Mouse (Mus musculus) subcutaneous adipose tissue, adult 2 months (tissue): ENCODE results near the gene Cdh3. TPM values are rescaled to one million over a fixed set of nuclear protein-coding genes. Genes with fewer than 3 reads are reported as not detected.

ENCODE experiments used
- polyA plus RNA-seq: library from polyadenylated mRNA; depleted of rRNA; stranded (reverse); fragments of >200 nt; gene quantifications from 2 replicates; pipeline ENCODE4 v1.2.3, GENCODE M21; 2012; ENCODE audit warnings: low replicate concordance; rRNA removed

Gene Cdh3
- polyA plus RNA-seq, result 1.1 and 9.5 TPM in 2 replicates

DNA sequence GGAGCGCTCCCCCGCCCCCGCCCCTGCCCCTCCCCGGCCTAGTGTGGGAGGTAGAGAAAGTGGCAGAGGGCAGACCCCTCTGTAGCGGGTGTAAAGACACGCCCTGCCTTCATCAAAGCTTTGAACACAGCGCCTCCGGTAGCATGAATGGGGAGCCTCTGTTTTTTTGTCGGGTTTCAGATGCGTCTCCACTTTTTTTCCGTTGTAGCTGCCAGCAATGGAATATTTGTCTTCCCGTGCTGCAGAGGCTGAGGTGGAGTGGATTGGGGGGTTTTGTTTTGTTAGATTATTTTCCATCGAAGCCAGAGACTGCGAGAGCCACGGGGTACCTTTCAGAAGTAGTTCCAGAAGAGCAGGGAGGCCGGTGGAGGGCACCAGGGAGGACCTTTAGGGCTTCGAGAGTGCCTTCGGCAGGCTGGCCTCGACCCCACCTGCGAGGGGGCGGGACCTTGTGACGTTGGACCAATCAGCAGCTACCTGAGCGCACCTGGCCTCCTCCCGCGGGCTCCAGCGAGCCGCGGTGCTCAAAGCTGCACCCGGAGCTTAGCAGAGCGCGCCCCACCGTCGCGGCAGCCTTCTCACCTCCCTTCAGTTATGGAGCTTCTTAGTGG is at the start of gene Cdh3:
Gene Cdh3 (plus strand): TSS at position 527 of the 611 bp plus-strand sequence.

GRCm38 (mm10) chr8:106500018-106500685 is 10.5 kb upstream of the Cdh3 start, which contains the start of gene 6030452D12Rik:
6030452D12Rik (plus strand) TSS chr8:106500522.

DNA sequence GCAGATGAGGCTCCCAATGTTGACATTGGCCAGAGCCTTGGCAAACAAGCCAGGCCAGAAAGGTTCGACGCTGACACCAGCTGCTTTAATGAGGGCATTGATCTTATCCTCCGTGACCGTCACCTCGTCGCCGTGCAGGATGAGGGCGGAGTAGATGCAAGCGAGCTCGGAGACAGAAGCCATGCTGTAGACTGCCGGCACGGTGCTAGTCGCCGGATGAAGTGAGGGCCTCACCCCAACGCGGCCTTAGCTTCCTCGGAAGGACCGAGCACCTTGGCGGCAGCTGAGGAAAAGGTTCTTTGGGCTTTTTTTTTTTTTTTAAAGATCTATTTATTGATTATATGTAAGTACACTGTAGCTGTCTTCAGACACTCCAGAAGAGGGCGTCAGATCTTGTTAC is 62.5 kb downstream of the Cdh3 start, which contains the start of gene Gm10073:
Gene Gm10073 (minus strand): TSS at position 294 of the 400 bp plus-strand sequence.

GRCm38 (mm10) chr8:106603131-106603819 is 92.6 kb downstream of the Cdh3 start, which contains the start of gene Cdh1:
Cdh1 (plus strand) TSS chr8:106603351.

Other genes starting within 250 kb of the Cdh3 start
- 5.2 and 7.8 TPM in 2 replicates for gene Smpd3, start 172.9 kb upstream of the Cdh3 start, polyA plus RNA-seq
- gene Zfp90, start 95.6 kb upstream of the Cdh3 start, polyA plus RNA-seq, result 3.6 and 6.5 TPM in 2 replicates
- not detected in 2 replicates for gene 6030452D12Rik, start 10.4 kb upstream of the Cdh3 start, polyA plus RNA-seq
- gene Gm10073, start 62.6 kb downstream of the Cdh3 start, polyA plus RNA-seq, result 79.3 and 122 TPM in 2 replicates
- 0.16 and 71.7 TPM in 2 replicates for gene Cdh1, start 92.5 kb downstream of the Cdh3 start, polyA plus RNA-seq
- gene Tango6, start 172.2 kb downstream of the Cdh3 start, polyA plus RNA-seq, result 6.8 and 8.0 TPM in 2 replicates